Mouse (Mus musculus): ENCODE results near the gene Nphp4.
"Not testable (repeated sequence)": the region's sequence is repeated elsewhere in the genome, so short reads cannot be mapped to it uniquely, and the experiment has no call there.

Nphp4 gene

GRCm38 (mm10) chr4:152478224-152478567 lies 1.7 kb downstream of the Nphp4 start:
- in situ Hi-C loops (cut with MseI, MboI): no loop called here

- in situ Hi-C loops (cut with MseI, MboI): no loop called here
Measured at GRCm38 (mm10) chr4:152480426-152480825, 3.9 kb downstream of the Nphp4 start.

GRCm38 (mm10) chr4:152488046-152488445 lies 11.5 kb downstream of the Nphp4 start:
- in situ Hi-C loops (cut with MseI, MboI): no loop called here

GRCm38 (mm10) chr4:152490311-152490710 lies 13.8 kb downstream of the Nphp4 start:
- in situ Hi-C loops (cut with MseI, MboI): no loop called here

- in situ Hi-C loops (cut with MseI, MboI): no loop called here
Measured at GRCm38 (mm10) chr4:152491250-152491899, 14.9 kb downstream of the Nphp4 start.

- in situ Hi-C loops (cut with MseI, MboI): no loop called here
Measured at GRCm38 (mm10) chr4:152494360-152494879, 17.9 kb downstream of the Nphp4 start.

GRCm38 (mm10) chr4:152512221-152512925 lies 35.9 kb downstream of the Nphp4 start:
- in situ Hi-C loops (cut with MseI, MboI): no loop called here

GRCm38 (mm10) chr4:152514884-152515283 lies 38.4 kb downstream of the Nphp4 start:
- in situ Hi-C loops (cut with MseI, MboI): no loop called here

GRCm38 (mm10) chr4:152519106-152519505 lies 42.6 kb downstream of the Nphp4 start:
- in situ Hi-C loops (cut with MseI, MboI): no loop called here

- in situ Hi-C loops (cut with MseI, MboI): no loop called here
Measured at GRCm38 (mm10) chr4:152520083-152520482, 43.6 kb downstream of the Nphp4 start.

- in situ Hi-C loops (cut with MseI, MboI): no loop called here
Measured at GRCm38 (mm10) chr4:152532872-152533271, 56.4 kb downstream of the Nphp4 start.

GRCm38 (mm10) chr4:152539756-152540155 lies 63.2 kb downstream of the Nphp4 start:
- in situ Hi-C loops (cut with MseI, MboI): no loop called here

GRCm38 (mm10) chr4:152541172-152541571 lies 64.7 kb downstream of the Nphp4 start:
- in situ Hi-C loops (cut with MseI, MboI): no loop called here

- in situ Hi-C loops (cut with MseI, MboI): no loop called here
Measured at GRCm38 (mm10) chr4:152542447-152542846, 65.9 kb downstream of the Nphp4 start.

- in situ Hi-C loops (cut with MseI, MboI): no loop called here
Measured at GRCm38 (mm10) chr4:152546481-152546880, 70.0 kb downstream of the Nphp4 start.

- in situ Hi-C loops (cut with MseI, MboI): no loop called here
Measured at GRCm38 (mm10) chr4:152547886-152548663, 71.6 kb downstream of the Nphp4 start.

GRCm38 (mm10) chr4:152549507-152550202 lies 73.1 kb downstream of the Nphp4 start:
- in situ Hi-C loops (cut with MseI, MboI): no loop called here

- in situ Hi-C loops (cut with MseI, MboI): no loop called here
Measured at GRCm38 (mm10) chr4:152550203-152550549, 73.7 kb downstream of the Nphp4 start.

GRCm38 (mm10) chr4:152553582-152554285 lies 77.2 kb downstream of the Nphp4 start:
- in situ Hi-C loops (cut with MseI, MboI): no loop called here

GRCm38 (mm10) chr4:152554421-152554820 lies 77.9 kb downstream of the Nphp4 start:
- in situ Hi-C loops (cut with MseI, MboI): no loop called here

- in situ Hi-C loops (cut with MseI, MboI): not testable (repeated sequence)
Measured at GRCm38 (mm10) chr4:152555806-152556205, 79.3 kb downstream of the Nphp4 start.
